Mouse (Mus musculus) left cerebral cortex, postnatal 14 days (tissue): ENCODE results near the gene Gm10188. TPM values are rescaled to one million over a fixed set of nuclear protein-coding genes. Genes with fewer than 3 reads are reported as not detected.
A peak's percentile ranks its signal among the peaks of the same experiment; 100 is the strongest.

Source experiments
- DNase-seq, 2 experiments: peaks; one replicate each; pipeline ENCODE4 v3.0.0; 2021 to 2022; ENCODE audit warnings: low spot score in 2 of 2, mixed read lengths in 1 of 2
- intact Hi-C: fragments of 180-260 bp; cut with DNase I; formaldehyde crosslinking; loops from one replicate; pipeline ENCODE4 v1.15.1; 2025
- total RNA-seq, 2 experiments: library from RNA; stranded (reverse); gene quantifications; 2 replicates each; pipeline ENCODE4 v1.2.3; 2021

Gm10188 gene
- total RNA-seq, 2 experiments from 2014 or later: not detected

DNA sequence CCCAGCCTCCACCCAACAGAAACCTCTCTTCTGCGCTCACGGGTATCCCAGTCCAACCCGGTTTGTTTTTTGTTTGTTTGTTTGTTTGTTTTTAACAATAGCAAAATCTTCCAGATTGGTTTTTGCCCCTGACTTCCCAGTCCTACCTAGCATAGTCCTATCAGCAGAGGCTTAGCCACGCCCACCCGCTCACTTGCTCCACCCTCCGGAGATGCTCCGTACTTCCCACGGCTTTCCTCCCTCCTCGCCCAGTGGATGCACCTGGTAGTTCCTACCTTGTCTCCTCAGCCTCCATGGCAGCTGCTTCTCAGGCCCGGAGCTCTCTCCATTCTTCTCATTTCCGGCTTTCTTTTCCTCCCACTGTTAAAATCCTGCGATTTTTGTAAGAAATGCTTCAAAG, 4.0 kb upstream of the Gm10188 start:
- intact Hi-C loops: no loop called here

DNA sequence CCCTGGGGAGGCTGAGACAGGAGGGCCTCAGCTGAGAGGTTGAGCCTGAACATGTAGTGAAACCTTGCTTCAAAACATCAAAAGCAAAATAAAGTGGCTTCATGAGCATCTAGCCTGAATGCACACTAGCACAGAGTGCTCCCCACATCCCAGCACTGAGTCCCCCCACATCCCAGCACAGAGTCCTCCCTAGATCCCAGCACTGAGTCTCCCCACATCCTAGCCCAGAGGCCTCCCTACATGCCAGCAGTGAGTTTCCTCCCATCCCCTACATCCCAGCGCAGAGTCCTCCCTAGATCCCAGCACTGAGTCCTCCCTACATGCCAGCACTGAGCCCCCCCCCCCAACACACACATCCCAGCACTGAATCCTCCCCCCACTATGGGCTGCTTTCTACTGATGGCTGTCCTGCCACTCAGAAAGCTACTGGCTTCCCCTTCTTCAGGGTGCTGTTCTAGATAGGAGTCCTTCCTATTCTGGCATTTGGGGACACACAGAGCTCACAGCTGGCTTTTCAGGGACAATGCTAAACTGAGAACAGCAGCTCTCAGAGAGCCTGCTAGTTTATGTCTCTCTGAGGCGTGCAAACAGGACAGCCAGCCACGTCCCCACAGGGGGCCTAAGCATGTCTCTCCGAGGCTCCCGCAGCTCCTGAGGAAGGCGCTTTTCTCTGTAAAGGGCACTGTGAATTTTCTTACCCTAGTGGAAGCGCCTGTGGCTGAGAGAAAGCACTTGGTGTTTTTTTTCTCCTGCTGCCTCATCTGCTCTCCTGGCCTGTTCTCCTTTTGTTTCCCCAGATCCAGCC, 2.1 kb upstream of the Gm10188 start:
- intact Hi-C loops: no loop called here
- DNase-seq: no peak

More for the DNA sequence above, 4.0 kb upstream of the Gm10188 start:
- peak in 1 of 2 experiments; percentile 37 for DNase-seq

DNA sequence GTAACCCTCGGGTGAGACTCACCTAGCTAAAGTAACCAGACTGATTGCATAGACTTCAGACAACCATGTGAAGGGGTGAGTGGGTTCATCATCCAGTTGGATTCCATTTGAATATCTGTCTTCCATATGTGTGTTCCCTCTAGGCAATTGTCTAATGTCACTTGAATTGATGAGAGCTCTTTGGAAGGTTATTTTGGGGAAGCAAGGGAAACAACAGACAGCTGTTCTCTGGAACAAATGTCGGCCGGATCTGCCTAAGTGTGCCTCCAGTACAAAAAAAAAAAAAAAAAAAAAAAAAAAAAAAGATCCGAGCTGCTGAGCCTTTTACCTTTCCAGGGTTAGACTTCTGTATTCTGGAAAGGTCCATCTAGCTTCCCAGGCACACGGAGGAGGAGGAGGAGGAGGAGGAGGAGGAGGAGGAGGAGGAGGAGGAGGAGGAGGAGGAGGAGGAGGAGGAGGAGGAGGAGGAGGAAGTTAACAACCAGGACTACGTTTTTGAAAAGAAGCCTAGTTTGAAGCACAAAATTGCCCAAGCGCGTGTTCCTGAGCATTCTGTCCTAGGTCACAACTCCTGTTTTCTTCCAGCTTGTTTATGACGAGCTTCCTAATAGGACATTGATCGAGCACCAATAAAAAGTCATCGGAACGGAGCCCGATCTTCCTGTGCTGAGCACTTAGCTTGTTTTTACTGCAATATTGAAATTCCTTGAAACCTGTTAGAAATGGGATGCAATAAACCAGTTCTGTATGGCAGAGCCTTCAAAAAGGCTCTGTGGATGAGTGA, 3.1 kb downstream of the Gm10188 start:
- DNase-seq: no peak
- intact Hi-C loops: no loop called here

DNA sequence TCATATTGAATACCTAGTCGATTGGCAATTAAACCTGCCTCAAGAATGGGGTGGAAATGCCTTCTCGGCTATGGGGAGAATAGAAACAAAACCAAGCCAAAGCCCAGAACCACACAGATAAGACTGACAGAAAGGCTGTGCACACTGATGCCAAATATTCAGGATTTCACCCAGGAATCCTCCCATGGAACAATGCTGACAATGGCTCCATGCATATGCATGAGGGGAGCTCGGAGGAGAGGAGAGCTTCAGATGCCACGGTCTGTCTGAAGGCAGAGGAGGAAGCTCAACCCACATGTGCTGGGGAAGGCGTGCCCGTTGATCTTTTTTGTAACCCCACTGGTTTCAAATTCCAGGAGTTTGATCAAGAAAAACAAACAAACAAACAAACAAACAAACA, 7.4 kb downstream of the Gm10188 start:
- no peak for DNase-seq
- intact Hi-C loops: no loop called here

DNA sequence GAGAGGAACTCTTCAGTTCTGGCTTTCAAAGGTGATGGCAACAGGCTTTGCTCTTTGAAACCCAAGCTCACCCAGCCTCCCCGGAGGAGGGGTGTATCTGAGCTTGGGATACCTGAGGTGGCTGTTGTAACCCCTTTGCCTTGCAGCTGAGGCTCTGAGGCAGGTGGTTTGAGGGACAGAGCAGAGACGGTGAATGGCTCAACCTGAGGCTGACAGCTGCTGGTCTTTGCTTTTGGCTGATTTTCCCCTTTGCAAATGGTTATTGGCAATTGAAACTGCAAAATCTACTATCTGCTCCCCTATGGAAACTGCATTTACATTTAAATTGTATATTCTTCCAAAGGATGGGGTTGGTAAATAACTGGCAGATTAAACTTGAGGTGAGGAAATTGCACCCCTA, 7.9 kb downstream of the Gm10188 start:
- intact Hi-C loops: no loop called here
- no peak for DNase-seq

DNA sequence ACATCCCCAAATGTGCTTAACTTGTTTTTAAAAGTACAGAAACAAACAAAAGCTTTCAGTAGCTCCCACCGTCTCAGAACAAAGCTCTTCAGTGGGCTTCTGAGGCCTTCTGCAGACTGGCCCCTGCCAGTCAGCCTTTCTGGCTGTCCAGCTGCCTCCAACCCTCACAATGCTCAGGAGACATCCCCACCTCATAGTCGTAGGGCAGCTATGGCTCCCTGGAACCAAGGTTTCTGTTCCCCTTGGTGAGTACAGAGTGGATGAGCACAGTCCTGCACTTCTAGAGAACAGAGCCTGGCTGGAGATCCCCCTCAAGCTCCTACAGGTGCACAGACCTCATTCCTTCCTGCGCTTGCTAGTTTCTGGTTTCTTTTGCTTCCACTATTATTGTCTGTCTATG, 13.3 kb downstream of the Gm10188 start:
- DNase-seq: no peak
- intact Hi-C loops: loop anchor here (10.0 kb wide), 1 partner anchor 89 kb away; no protein-coding TSS in a partner anchor

DNA sequence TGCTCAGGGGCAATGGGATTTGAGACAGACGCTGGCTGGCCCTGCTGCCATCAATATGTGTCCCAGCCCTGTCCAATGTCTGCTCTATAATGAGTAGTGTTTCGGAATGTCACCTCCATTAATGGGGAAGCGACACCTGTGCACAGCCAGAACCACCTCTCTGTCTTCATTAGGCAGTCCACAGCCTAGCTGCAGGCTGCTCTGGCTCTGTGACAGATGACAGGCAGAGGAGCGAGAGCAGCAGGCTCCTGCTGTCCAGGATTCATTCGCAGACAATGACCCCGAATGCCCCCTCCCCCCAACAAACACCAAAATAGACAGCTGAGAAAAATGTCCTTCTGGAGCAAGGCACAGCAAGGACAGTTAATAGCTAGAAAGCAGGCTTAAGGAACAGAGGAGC, 16.5 kb downstream of the Gm10188 start:
- intact Hi-C loops: loop anchor here (10.0 kb wide), 1 partner anchor 92 kb away; no protein-coding TSS in a partner anchor
- DNase-seq: no peak

DNA sequence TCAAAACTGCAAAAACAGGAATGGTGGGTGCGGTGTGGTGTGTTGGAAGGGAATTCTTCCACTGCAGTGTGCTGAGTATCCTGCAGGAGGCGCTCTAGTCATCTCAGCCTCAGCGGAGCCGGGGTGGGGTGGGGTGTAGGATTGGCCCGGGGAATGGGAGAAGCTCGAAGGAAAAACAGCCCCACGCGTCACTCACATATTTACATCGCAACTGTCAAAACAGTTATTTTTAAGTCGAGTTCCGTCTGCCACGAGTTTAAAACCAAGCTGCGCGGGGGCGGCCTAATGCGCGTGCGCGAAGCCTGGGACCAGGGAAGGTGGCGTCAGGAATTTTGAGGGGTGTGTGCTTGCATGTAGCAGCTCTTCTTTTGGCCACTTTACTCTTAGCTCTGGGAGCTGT, 17.3 kb downstream of the Gm10188 start:
- intact Hi-C loops: loop anchor here (10.0 kb wide), 1 partner anchor 93 kb away; no protein-coding TSS in a partner anchor

DNA sequence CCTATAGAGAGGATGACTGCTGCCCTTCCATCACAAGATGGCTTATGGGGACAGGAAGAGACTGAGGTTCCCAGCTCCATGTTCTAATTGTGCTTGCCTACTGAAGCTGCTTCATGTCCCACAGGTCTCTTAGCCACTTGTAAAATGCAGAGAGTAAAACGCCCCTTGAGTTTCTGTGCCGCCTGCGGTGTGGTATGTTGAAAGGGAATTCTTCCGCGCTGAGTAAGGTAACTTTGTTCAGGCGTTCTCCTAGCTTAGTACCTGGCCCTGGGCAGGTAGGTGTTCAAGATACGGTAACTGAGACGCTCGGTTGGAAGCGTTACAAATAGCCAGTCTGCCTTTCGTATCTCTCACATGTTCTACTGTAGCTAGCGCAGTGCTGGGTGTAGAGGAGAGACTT, 17.9 kb downstream of the Gm10188 start:
- no peak for DNase-seq
- intact Hi-C loops: loop anchor here (10.0 kb wide), 1 partner anchor 93 kb away; no protein-coding TSS in a partner anchor

More for the DNA sequence above, 17.3 kb downstream of the Gm10188 start:
- DNase-seq: peak; percentile 94 to 96

DNA sequence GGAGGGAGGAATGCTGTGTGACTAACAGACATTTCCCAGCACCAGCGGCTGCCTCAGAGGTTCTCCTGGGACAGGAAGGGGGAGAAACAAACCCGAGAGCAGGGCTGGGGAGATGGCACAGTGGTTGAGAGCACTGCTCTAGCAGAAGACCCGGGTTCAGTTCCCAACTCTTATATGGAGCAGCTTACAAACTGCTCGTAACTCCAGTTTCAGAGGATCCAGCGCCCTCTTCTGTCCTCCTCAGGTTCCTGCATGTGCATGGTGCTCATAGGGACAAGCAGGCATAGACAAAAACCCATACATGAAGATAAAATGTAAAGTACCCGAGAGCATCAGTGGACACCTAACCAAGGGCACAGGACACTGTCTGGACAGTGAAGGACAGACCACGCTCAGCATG, 18.6 kb downstream of the Gm10188 start:
- DNase-seq: peak in 1 of 2 experiments; percentile 70
- intact Hi-C loops: loop anchor here (10.0 kb wide), 1 partner anchor 94 kb away; no protein-coding TSS in a partner anchor

DNA sequence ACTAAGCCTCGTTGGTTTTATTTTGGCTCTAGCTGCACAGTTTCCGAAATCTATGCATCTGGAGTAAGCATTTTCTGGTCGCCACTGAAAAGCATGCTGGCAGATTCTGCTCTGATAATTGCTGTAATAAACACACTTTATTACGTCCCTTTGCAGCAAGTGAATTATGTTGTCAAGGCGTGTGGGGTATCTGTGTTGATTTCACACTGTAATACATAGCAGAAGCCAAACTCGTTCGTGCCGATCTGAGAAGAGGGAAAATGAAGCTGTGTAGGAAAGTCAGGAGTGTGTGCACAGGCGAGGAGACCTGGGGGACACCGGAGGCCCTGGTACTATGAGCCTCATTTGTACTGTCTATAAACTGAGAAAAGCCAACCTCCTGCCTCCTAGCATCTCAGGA, 20.2 kb downstream of the Gm10188 start:
- intact Hi-C loops: no loop called here
- DNase-seq: no peak

DNA sequence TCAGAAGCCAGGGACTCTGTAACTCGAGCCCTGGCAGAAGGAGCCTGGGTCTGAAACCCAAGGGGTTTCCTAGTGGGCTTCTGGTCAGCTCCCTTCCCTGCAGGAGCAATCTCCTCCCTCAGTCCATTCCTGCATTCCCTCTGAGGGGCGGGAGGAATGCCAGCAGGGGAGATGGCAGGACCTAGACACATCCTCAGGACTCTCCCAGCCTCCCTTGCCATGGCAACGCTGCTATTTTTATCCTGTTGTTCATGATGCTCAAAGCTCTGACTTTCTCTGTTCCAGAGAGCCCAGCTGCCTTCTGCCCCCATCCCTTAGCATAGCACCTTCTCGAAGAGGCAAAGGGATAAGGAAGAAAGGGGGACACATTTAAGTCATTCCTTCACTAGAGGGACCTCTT, 21.4 kb downstream of the Gm10188 start:
- peak; percentile 66 to 85 for DNase-seq
- intact Hi-C loops: no loop called here

DNA sequence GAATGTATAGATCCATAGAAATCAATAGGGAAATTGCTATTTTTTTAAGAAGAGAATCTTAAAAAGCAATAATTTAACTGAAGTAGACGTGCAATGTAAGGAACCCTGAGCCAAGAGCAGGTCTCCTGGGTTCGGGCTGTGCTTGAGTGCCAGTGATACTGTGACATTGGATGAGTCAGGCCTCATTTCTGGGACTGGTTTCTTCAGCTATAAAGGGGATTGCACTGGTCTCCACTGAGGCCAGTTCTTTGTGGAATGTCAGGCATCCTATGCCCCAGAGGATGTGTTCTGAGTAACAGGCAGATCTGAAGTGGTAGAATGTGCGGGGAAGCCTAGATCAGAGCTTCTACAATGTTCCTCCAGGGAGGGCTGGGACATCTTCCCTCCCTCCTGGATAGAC, 22.7 kb downstream of the Gm10188 start:
- DNase-seq: no peak
- intact Hi-C loops: no loop called here

DNA sequence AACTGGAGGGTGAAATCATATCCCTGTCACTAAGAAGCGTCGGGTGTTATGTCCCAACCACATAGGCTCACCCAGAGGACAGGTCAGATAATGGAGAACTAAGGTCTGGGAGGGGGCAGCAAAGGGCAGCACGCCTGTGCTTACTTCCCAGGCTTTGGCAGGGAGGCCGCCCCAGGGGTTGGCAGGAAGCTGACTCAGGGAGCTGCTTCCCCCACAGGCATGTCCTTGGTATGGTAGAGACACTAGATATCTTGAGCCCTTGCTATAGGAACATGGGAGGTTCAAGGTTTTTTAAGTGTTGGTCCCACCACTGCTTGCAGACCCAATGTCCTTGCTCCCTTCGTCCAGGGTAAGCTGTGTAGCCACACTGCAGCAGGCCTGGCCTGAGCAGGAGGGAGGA, 23.6 kb downstream of the Gm10188 start:
- intact Hi-C loops: no loop called here
- DNase-seq: no peak

DNA sequence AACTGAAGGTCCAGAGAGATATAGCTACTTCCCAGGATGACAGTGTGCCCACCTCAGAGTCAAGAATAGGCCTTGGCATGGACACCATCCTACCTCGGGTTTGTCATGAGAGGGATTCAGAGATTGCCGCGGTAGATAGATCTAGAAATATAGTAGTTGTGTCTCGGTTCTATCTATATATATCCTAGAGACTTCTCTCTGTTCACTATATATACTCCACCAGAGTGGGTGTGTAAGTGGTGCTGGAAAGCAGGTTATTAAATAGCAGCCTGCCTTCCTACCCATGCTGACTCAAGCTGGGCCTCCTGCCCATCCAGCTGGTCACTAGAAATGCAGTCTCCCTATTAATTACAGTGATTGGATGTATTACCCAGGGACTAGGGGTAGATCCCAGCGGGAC, 26.8 kb downstream of the Gm10188 start:
- DNase-seq: peak in 1 of 2 experiments; percentile 66
- intact Hi-C loops: no loop called here

DNA sequence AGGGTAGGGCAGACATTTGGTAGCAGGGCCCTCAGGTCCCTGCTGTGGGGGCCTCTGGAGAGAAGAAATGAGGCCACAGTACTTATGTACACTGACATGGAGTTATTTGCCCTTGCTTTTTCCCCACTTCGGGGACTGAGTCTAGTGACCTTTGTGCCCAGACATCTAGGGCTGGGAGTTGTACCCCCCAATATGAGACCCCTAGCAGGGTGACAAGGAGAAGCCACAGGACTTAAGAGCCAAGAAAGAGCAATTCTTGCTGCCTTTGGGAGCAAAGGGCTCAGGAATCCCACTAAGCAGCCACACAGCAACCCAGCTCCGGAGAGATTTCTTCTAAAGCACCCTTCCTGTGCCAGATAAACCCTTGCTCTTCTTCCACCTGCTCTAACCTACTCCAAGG, 27.6 kb downstream of the Gm10188 start:
- intact Hi-C loops: no loop called here

DNA sequence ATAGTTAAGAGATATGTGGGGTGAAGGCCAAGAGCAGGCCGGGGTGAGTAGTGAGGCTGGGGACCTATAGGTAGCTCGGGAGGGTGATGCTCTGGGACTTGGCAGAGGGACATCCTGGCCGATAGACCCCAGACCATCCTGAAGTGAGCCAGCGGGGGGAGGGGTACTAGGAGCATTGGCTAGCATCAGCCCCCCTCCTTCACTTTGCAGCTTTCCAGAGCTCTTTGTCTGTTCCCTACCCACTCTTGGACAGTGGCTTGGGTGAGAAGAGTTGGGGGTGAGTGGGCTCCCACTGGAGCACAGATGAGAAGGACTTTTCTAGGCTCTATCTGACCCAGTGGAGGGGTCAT, 28.1 kb downstream of the Gm10188 start:
- intact Hi-C loops: no loop called here
- DNase-seq: no peak

More for the DNA sequence above, 27.6 kb downstream of the Gm10188 start:
- no peak for DNase-seq

DNA sequence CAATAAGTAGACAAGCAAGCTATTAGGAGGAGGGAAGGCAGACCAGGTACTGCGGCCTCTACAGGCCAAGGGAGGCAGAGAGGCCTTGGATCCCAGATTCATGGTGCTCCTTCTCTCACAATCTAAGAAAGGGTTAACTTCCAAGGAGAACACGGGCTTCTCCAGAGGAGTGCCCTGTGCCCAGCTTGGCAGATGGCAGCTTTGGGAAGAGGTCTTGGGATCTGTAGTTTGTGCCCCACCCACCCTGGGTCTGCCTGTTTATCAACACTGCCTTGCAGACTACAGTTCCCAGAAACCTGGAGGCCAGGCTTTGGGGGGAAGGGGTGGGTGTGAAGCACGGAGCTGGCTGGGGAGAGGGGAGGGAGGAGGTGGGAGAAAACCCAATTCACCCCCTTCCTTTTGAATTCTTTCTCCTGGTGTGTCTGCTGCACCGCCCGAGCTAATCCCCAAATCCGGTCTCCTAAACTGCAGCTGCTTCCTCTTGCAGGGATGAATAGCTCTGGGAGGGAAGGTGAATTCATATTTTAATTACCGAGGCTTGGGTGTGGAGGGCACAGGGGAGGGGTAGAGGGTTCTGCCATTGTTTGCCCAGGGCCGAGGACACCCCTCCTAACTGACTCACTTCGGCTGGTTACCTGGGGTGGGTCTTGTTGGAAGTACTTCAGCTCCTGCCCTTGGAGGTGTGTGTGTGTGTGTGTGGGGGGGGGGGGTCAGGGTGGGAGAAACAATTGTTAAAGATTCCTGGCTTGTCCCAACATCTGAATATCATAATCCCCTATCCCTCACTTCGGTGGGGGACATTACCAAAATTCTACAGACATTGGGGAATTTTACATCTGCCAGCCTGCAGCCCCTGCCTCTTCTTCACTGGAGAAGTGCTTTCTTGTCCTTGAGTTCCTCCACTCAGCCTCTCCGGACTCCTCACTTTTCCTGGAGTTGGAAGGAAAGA, 28.7 kb downstream of the Gm10188 start:
- DNase-seq: peak; percentile 82 to 94
- intact Hi-C loops: no loop called here

DNA sequence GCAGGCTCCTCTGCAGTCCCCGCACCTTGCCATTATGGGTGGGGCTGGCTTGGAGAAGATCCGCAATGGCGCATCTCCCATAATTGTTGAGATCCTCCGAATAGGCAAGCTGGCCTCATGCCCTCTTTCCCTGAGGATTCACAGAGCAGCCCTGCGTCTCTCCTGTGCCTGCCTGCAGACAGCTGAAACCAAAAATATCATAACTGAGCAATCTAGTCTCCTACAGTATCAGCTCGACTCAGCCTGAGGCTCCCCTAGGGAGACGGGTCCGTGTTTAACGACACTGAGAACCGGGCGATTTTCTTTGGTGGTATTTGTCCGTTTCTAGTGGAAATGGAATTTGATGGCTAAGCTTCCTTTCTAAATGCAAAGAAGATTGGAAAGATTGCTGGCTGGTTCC, 29.6 kb downstream of the Gm10188 start:
- DNase-seq: no peak
- intact Hi-C loops: no loop called here
